Mouse (Mus musculus) CH12.LX (cell line): ENCODE data around the gene Kcnh4. TPM values are rescaled to one million over a fixed set of nuclear protein-coding genes. Genes with fewer than 3 reads are reported as not detected.

Experiments used
- DNase-seq: peaks from one replicate; pipeline ENCODE4 v3.0.0-alpha.2; 2013; ENCODE audit errors: extremely low read depth
- H3K27ac ChIP-seq: 2 replicates; pipeline ENCODE4 v1.5.1; 2012; ENCODE audit warnings: low read depth, mild to moderate bottlenecking, control low read depth, moderate library complexity; ENCODE audit not compliant: insufficient read depth
- H3K27me3 ChIP-seq: replicated peaks from 2 replicates; pipeline ENCODE3; 2012; ENCODE audit warnings: inconsistent platforms
- H3K36me3 ChIP-seq, 2 experiments: replicated peaks in 1 of 2; 2 replicates each; pipeline versions ENCODE3 to v1.6.1; 2012; ENCODE audit warnings: inconsistent platforms in 1 of 2, low read length in 1 of 2, mild to moderate bottlenecking in 1 of 2, mixed read lengths in 1 of 2, moderate library complexity in 1 of 2; ENCODE audit not compliant: control insufficient read depth in 1 of 2, insufficient read depth in 1 of 2
- H3K4me1 ChIP-seq, 2 experiments: 2 replicates each; pipeline ENCODE4 v1.6.1; 2012; ENCODE audit warnings: inconsistent platforms in 1 of 2, moderate library complexity in 1 of 2; ENCODE audit not compliant: insufficient read depth in 2 of 2, control insufficient read depth in 1 of 2
- H3K4me2 ChIP-seq: 2 replicates; pipeline ENCODE4 v1.6.1; 2012; ENCODE audit warnings: low read depth, mild to moderate bottlenecking, control low read depth; ENCODE audit not compliant: poor library complexity, insufficient read depth, severe bottlenecking
- H3K4me3 ChIP-seq, 3 experiments: fragments of 150-350 bp in 1 of 3; sonication (generic) in 1 of 3; replicated peaks in 1 of 3; 2 replicates each; pipeline versions ENCODE3 to v1.5.1; 2011 to 2012; ENCODE audit warnings: low read depth in 2 of 3, low read length in 2 of 3, mild to moderate bottlenecking in 2 of 3, moderate library complexity in 2 of 3, control low read depth in 1 of 3, improper control_type of control experiment in 1 of 3, inconsistent platforms in 1 of 3, mixed read lengths in 1 of 3; ENCODE audit not compliant: poor library complexity in 1 of 3
- H3K79me2 ChIP-seq: replicated peaks from 2 replicates; pipeline ENCODE4 v1.6.1; 2012; ENCODE audit warnings: mild to moderate bottlenecking, moderate library complexity; ENCODE audit not compliant: control insufficient read depth, poor library complexity, insufficient read depth, severe bottlenecking; ENCODE audit errors: extremely low read depth
- H3K9ac ChIP-seq: 2 replicates; pipeline ENCODE4 v1.6.1; 2012; ENCODE audit warnings: low read depth, mild to moderate bottlenecking, control low read depth, moderate library complexity; ENCODE audit not compliant: insufficient read depth
- H3K9me3 ChIP-seq: replicated peaks from 2 replicates; pipeline ENCODE3; 2012; ENCODE audit warnings: low read length, inconsistent platforms, mixed read lengths
- CHD2 ChIP-seq: IDR thresholded peaks from 2 replicates; pipeline ENCODE4 v1.6.1; 2011; ENCODE audit warnings: low read length, improper control_type of control experiment
- CTCF ChIP-seq, 2 experiments: IDR thresholded peaks in 1 of 2; conservative IDR thresholded peaks in 1 of 2; 2 replicates each; pipeline ENCODE4 v1.5.1; 2011 to 2012; ENCODE audit warnings: low read depth in 2 of 2, low read length in 2 of 2, improper control_type of control experiment in 1 of 2, inconsistent platforms in 1 of 2, mild to moderate bottlenecking in 1 of 2, moderate library complexity in 1 of 2
- ETS1 ChIP-seq: conservative IDR thresholded peaks from 2 replicates; pipeline ENCODE4 v1.6.1; 2012; ENCODE audit warnings: low read depth, mild to moderate bottlenecking, inconsistent platforms, low read length, improper control_type of control experiment, moderate library complexity
- JUN ChIP-seq: IDR thresholded peaks from 2 replicates; pipeline ENCODE4 v1.6.1; 2011; ENCODE audit warnings: low read depth, mild to moderate bottlenecking, low read length, improper control_type of control experiment, moderate library complexity; ENCODE audit not compliant: insufficient read depth
- JUND ChIP-seq: conservative IDR thresholded peaks from 2 replicates; pipeline ENCODE4 v1.6.1; 2011; ENCODE audit warnings: low read depth, low read length, improper control_type of control experiment
- MAZ ChIP-seq: IDR thresholded peaks from 2 replicates; pipeline ENCODE4 v1.6.1; 2012; ENCODE audit warnings: low read depth, mild to moderate bottlenecking, inconsistent platforms, low read length, improper control_type of control experiment, moderate library complexity
- MXI1 ChIP-seq: IDR thresholded peaks from 2 replicates; pipeline ENCODE4 v1.6.1; 2011; ENCODE audit warnings: mild to moderate bottlenecking, low read depth, low read length, improper control_type of control experiment
- NRF1 ChIP-seq: IDR thresholded peaks from 2 replicates; pipeline ENCODE4 v1.6.1; 2014; ENCODE audit warnings: low read depth, mild to moderate bottlenecking, inconsistent platforms, low read length, improper control_type of control experiment, moderate library complexity
- POLR2AphosphoS2 ChIP-seq: IDR thresholded peaks from 2 replicates; pipeline ENCODE4 v1.6.1; 2011; ENCODE audit warnings: low read depth, low read length, improper control_type of control experiment
- RAD21 ChIP-seq: IDR thresholded peaks from 2 replicates; pipeline ENCODE4 v1.6.1; 2011; ENCODE audit warnings: low read depth, mild to moderate bottlenecking, low read length, improper control_type of control experiment, moderate library complexity
- RCOR1 ChIP-seq: conservative IDR thresholded peaks from 2 replicates; pipeline ENCODE4 v1.6.1; 2012; ENCODE audit warnings: low read depth, mild to moderate bottlenecking, inconsistent platforms, low read length, improper control_type of control experiment
- SIN3A ChIP-seq: IDR thresholded peaks from 2 replicates; pipeline ENCODE4 v1.6.1; 2012; ENCODE audit warnings: low read length, improper control_type of control experiment, inconsistent platforms
- TBP ChIP-seq: conservative IDR thresholded peaks from 2 replicates; pipeline ENCODE4 v1.6.1; 2011; ENCODE audit warnings: low read depth, low read length, improper control_type of control experiment
- USF2 ChIP-seq: conservative IDR thresholded peaks from 2 replicates; pipeline ENCODE4 v1.6.1; 2011; ENCODE audit warnings: low read depth, low read length, improper control_type of control experiment
- ZC3H11A ChIP-seq: IDR thresholded peaks from 2 replicates; pipeline ENCODE4 v1.6.1; 2012; ENCODE audit warnings: low read depth, mild to moderate bottlenecking, inconsistent platforms, low read length, improper control_type of control experiment
- dilution Hi-C: fragments of 300-500 bp; cut with MboI; formaldehyde crosslinking; loops from 2 replicates; pipeline ENCODE4 v1.14.3; 2020; ENCODE audit warnings: low sequenced_read_pairs; ENCODE audit not compliant: extremely low pct_unique_long_range_greater_than_20kb, extremely low pct_ligation_motif_present
- in situ Hi-C: fragments of 300-500 bp; cut with MboI; formaldehyde crosslinking; loops from 3 replicates; pipeline ENCODE4 v1.14.3; 2019; ENCODE audit warnings: low sequenced_read_pairs, low pct_ligation_motif_present, low pct_unique_long_range_greater_than_20kb, mixed read lengths
- polyA plus RNA-seq: library from polyadenylated mRNA; unstranded; fragments of >175 nt; gene quantifications from 2 replicates; pipeline ENCODE4 v1.2.1, GENCODE M21; 2012; ENCODE audit warnings: low read depth; ENCODE audit not compliant: insufficient read length
- total RNA-seq, 2 experiments: library from RNA; depleted of rRNA; stranded (reverse); fragments of 300-350 nt in 1 of 2; fragments of >200 nt in 1 of 2; gene quantifications; 2 replicates each; pipeline ENCODE4 v1.2.3; 2012 to 2014

Gene Kcnh4
- total and polyA plus RNA-seq, 3 experiments = 0.87 to 4.0 (median 2.2) TPM

- H3K36me3 ChIP-seq = peaks cover 0 to 26% of the 10 kb centered on the region in 2 experiments
- no peaks in the 10 kb centered on the region for H3K27me3 ChIP-seq
- H3K4me2 ChIP-seq = no peak within 1 kb of the TSS
- no peak for DNase-seq
- H3K9me3 ChIP-seq = no peaks in the 10 kb centered on the region
- no peak within 1 kb of the TSS for H3K9ac ChIP-seq
- dilution Hi-C loops = no loop called here
- H3K79me2 ChIP-seq = no peaks in the 10 kb centered on the region
- no peak within 1 kb of the TSS for H3K4me3 ChIP-seq
- H3K4me1 ChIP-seq = peaks cover 0 to 11% of the 10 kb centered on the region in 2 experiments; a peak in 2 of 4 replicates
- no peak for TF ChIP-seq MXI1
- no peak for TF ChIP-seq NRF1
- TF ChIP-seq ETS1 = no peak
- no peak for TF ChIP-seq RCOR1
- TF ChIP-seq CHD2 = no peak
- TF ChIP-seq CTCF (conservative IDR thresholded peaks at IDR 0.05 in 1 of 2, IDR thresholded peaks at IDR 0.05 in 1 of 2; ENCODE audit: low read depth in 2 of 2, low read length in 2 of 2) = no peak
- no peak for TF ChIP-seq RAD21
- in situ Hi-C loops = no loop called here
- H3K27ac ChIP-seq = no peak within 1 kb of the TSS
Observed at GRCm38 (mm10) chr11:100692164-100692616, 67.6 kb downstream of the Kcnh4 start, which contains the start of gene Zfp385c. Gene Zfp385c, minus strand, starts transcription at chr11:100692455.

- no peak overlapping the region for H3K4me2 ChIP-seq
- in situ Hi-C loops (no loop called here), dilution Hi-C loops (no loop called here)
- no peaks in the 10 kb centered on the region for H3K27me3 ChIP-seq
- H3K9ac ChIP-seq = no peak overlapping the region
- H3K79me2 ChIP-seq = no peaks in the 10 kb centered on the region
- DNase-seq = no peak
- peaks cover 0 to 13% of the 10 kb centered on the region in 2 experiments; a peak in 2 of 4 replicates for H3K4me1 ChIP-seq
- H3K9me3 ChIP-seq = no peaks in the 10 kb centered on the region
- no peak overlapping the region for H3K4me3 ChIP-seq
- no peak overlapping the region for H3K27ac ChIP-seq
- H3K36me3 ChIP-seq = peaks cover 0 to 11% of the 10 kb centered on the region in 2 experiments
- TF ChIP-seq TBP (no peak), JUND (no peak), USF2 (no peak), JUN (no peak), POLR2AphosphoS2 (no peak), MAZ (no peak), RCOR1 (no peak), ZC3H11A (no peak), SIN3A (no peak)
Observed at GRCm38 (mm10) chr11:100690389-100690788, 69.4 kb downstream of the Kcnh4 start.

Other genes with a start within 250 kb of the Kcnh4 start
- 246 and 263 TPM in 2 replicates for gene Acly, start 231.9 kb downstream of the Kcnh4 start, total RNA-seq (2012; rRNA removed)
- gene Acly, start 231.9 kb downstream of the Kcnh4 start, total RNA-seq (2014; rRNA removed) = 245 and 277 TPM in 2 replicates
- gene Acly, start 231.9 kb downstream of the Kcnh4 start, polyA plus RNA-seq = 196 and 213 TPM in 2 replicates
- gene Ttc25, start 214.3 kb downstream of the Kcnh4 start, total RNA-seq (2012; rRNA removed) = 1.3 and 1.8 TPM in 2 replicates
- gene Ttc25, start 214.3 kb downstream of the Kcnh4 start, total RNA-seq (2014; rRNA removed) = 0.51 and 0.70 TPM in 2 replicates
- gene Ttc25, start 214.3 kb downstream of the Kcnh4 start, polyA plus RNA-seq = 6.4 and 12.8 TPM in 2 replicates
- gene Cnp, start 185.0 kb downstream of the Kcnh4 start, total RNA-seq (2012; rRNA removed) = 80.2 and 91.6 TPM in 2 replicates
- 75.9 and 87.8 TPM in 2 replicates for gene Cnp, start 185.0 kb downstream of the Kcnh4 start, total RNA-seq (2014; rRNA removed)
- gene Cnp, start 185.0 kb downstream of the Kcnh4 start, polyA plus RNA-seq = 77.7 and 81.2 TPM in 2 replicates
- 59.9 and 70.0 TPM in 2 replicates for gene Nkiras2, start 140.7 kb downstream of the Kcnh4 start, total RNA-seq (2012; rRNA removed)
- 46.6 and 53.8 TPM in 2 replicates for gene Nkiras2, start 140.7 kb downstream of the Kcnh4 start, total RNA-seq (2014; rRNA removed)
- gene Nkiras2, start 140.7 kb downstream of the Kcnh4 start, polyA plus RNA-seq = 57.9 and 60.0 TPM in 2 replicates
- gene Dnajc7, start 139.8 kb downstream of the Kcnh4 start, total RNA-seq (2012; rRNA removed) = 249 and 250 TPM in 2 replicates
- gene Dnajc7, start 139.8 kb downstream of the Kcnh4 start, total RNA-seq (2014; rRNA removed) = 123 and 141 TPM in 2 replicates
- gene Dnajc7, start 139.8 kb downstream of the Kcnh4 start, polyA plus RNA-seq = 455 and 516 TPM in 2 replicates
- 0.04 and 0.08 TPM in 2 replicates for gene Zfp385c, start 67.5 kb downstream of the Kcnh4 start, total RNA-seq (2012; rRNA removed)
- gene Zfp385c, start 67.5 kb downstream of the Kcnh4 start, total RNA-seq (2014; rRNA removed) = not detected in 2 replicates
- gene Zfp385c, start 67.5 kb downstream of the Kcnh4 start, polyA plus RNA-seq = 0.14 and 0.15 TPM in 2 replicates
- 6.3 and 7.2 TPM in 2 replicates for gene Dhx58, start 55.7 kb downstream of the Kcnh4 start, total RNA-seq (2012; rRNA removed)
- gene Dhx58, start 55.7 kb downstream of the Kcnh4 start, total RNA-seq (2014; rRNA removed) = 5.7 and 6.4 TPM in 2 replicates
- 14.7 and 15.7 TPM in 2 replicates for gene Dhx58, start 55.7 kb downstream of the Kcnh4 start, polyA plus RNA-seq
- 30.7 and 34.2 TPM in 2 replicates for gene Kat2a, start 47.5 kb downstream of the Kcnh4 start, total RNA-seq (2012; rRNA removed)
- 25.3 and 27.2 TPM in 2 replicates for gene Kat2a, start 47.5 kb downstream of the Kcnh4 start, total RNA-seq (2014; rRNA removed)
- gene Kat2a, start 47.5 kb downstream of the Kcnh4 start, polyA plus RNA-seq = 81.0 and 82.9 TPM in 2 replicates
- not detected in 2 replicates for gene Hspb9, start 46.1 kb downstream of the Kcnh4 start, total RNA-seq (2012; rRNA removed)
- not detected in 2 replicates for gene Hspb9, start 46.1 kb downstream of the Kcnh4 start, total RNA-seq (2014; rRNA removed)
- gene Hspb9, start 46.1 kb downstream of the Kcnh4 start, polyA plus RNA-seq = 0.54 and 0.57 TPM in 2 replicates
- 121 and 144 TPM in 2 replicates for gene Rab5c, start 21.7 kb downstream of the Kcnh4 start, total RNA-seq (2012; rRNA removed)
- 135 and 150 TPM in 2 replicates for gene Rab5c, start 21.7 kb downstream of the Kcnh4 start, total RNA-seq (2014; rRNA removed)
- 144 and 156 TPM in 2 replicates for gene Rab5c, start 21.7 kb downstream of the Kcnh4 start, polyA plus RNA-seq
- gene Hcrt, start 3.0 kb upstream of the Kcnh4 start, total RNA-seq (2012; rRNA removed) = not detected in 2 replicates
- not detected in 2 replicates for gene Hcrt, start 3.0 kb upstream of the Kcnh4 start, total RNA-seq (2014; rRNA removed)
- not detected in 2 replicates for gene Hcrt, start 3.0 kb upstream of the Kcnh4 start, polyA plus RNA-seq
- 16.6 and 17.0 TPM in 2 replicates for gene Ghdc, start 11.0 kb upstream of the Kcnh4 start, total RNA-seq (2012; rRNA removed)
- 10.9 and 11.5 TPM in 2 replicates for gene Ghdc, start 11.0 kb upstream of the Kcnh4 start, total RNA-seq (2014; rRNA removed)
- gene Ghdc, start 11.0 kb upstream of the Kcnh4 start, polyA plus RNA-seq = 16.7 and 17.9 TPM in 2 replicates
- gene Stat5b, start 90.8 kb upstream of the Kcnh4 start, total RNA-seq (2012; rRNA removed) = 19.4 and 24.4 TPM in 2 replicates
- gene Stat5b, start 90.8 kb upstream of the Kcnh4 start, total RNA-seq (2014; rRNA removed) = 9.7 and 11.4 TPM in 2 replicates
- 12.1 and 14.0 TPM in 2 replicates for gene Stat5b, start 90.8 kb upstream of the Kcnh4 start, polyA plus RNA-seq
- gene Stat5a, start 99.4 kb upstream of the Kcnh4 start, total RNA-seq (2012; rRNA removed) = 18.7 and 23.6 TPM in 2 replicates
- gene Stat5a, start 99.4 kb upstream of the Kcnh4 start, total RNA-seq (2014; rRNA removed) = 17.4 and 17.5 TPM in 2 replicates
- gene Stat5a, start 99.4 kb upstream of the Kcnh4 start, polyA plus RNA-seq = 21.2 and 23.0 TPM in 2 replicates
- 51.1 and 52.1 TPM in 2 replicates for gene Stat3, start 179.6 kb upstream of the Kcnh4 start, total RNA-seq (2012; rRNA removed)
- gene Stat3, start 179.6 kb upstream of the Kcnh4 start, total RNA-seq (2014; rRNA removed) = 35.9 TPM in 2 replicates
- 66.7 and 69.2 TPM in 2 replicates for gene Stat3, start 179.6 kb upstream of the Kcnh4 start, polyA plus RNA-seq
- gene Cavin1, start 210.9 kb upstream of the Kcnh4 start, total RNA-seq (2012; rRNA removed) = 0.08 and 0.21 TPM in 2 replicates
- gene Cavin1, start 210.9 kb upstream of the Kcnh4 start, total RNA-seq (2014; rRNA removed) = 0.05 TPM in 2 replicates
- 0.13 and 0.25 TPM in 2 replicates for gene Cavin1, start 210.9 kb upstream of the Kcnh4 start, polyA plus RNA-seq
- gene Atp6v0a1, start 249.5 kb upstream of the Kcnh4 start, total RNA-seq (2012; rRNA removed) = 31.3 and 36.1 TPM in 2 replicates
- 14.1 and 15.1 TPM in 2 replicates for gene Atp6v0a1, start 249.5 kb upstream of the Kcnh4 start, total RNA-seq (2014; rRNA removed)
- 54.5 and 63.4 TPM in 2 replicates for gene Atp6v0a1, start 249.5 kb upstream of the Kcnh4 start, polyA plus RNA-seq